Mouse (Mus musculus): Measurements from ENCODE around the gene Pamr1. TPM values are rescaled to one million over a fixed set of nuclear protein-coding genes. Genes with fewer than 3 reads are reported as not detected.

The Pamr1 gene
- total RNA-seq, 4 experiments from 2014 or later: 37.2 to 51.2 (median 39.9) TPM

DNA sequence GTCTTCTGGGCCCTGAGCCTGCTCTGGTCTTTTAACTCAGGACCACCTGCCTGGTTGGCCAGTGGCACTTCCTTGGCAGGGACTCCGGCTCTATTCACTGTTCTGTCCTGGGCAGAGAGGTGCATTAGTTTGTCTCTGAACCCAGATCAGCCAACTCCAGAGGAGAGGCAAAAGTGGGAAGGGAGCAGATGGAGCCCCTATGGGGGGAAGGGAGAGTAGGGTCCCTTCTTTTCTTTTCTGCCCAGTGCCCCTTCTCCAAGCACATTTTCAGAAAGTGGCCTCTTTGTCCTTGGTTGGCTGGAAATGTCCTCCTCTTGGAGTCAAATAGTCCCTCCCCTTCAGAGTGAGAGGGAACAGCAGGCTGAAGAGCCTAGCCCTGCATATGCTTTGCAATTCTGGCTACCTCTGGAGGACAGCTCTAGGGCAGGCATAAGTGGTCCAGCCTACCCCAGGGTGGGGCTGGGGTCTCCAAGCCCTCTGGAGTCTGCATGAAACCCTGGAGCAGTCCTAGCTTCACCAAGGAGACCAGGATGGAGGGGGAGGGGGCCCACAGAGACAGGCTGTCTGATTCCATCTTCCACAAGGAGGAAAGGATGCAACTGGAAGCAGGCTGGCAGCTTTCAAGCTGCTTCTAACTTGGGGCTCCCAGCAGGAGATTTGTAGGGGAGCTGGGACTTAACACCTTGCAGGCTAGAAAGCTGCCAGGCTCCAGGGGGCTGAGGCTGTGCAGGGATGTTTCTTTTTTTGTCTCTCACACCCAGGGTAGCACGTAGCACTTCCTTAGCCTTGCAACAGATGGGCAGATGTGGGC, 49.3 kb downstream of the Pamr1 start:
- peak in 1 of 2 experiments; percentile 92 for DNase-seq (ENCODE audit: low spot score in 2 of 2)

GRCm38 (mm10) chr2:102600516-102600915, 50.7 kb downstream of the Pamr1 start:
- DNase-seq (ENCODE audit: low spot score in 2 of 2): no peak

GRCm38 (mm10) chr2:102610485-102610884, 60.7 kb downstream of the Pamr1 start:
- DNase-seq (ENCODE audit: low spot score in 2 of 2): no peak

- no peak for DNase-seq (ENCODE audit: low spot score in 2 of 2)
Observed at GRCm38 (mm10) chr2:102616637-102617036, 66.8 kb downstream of the Pamr1 start.

DNA sequence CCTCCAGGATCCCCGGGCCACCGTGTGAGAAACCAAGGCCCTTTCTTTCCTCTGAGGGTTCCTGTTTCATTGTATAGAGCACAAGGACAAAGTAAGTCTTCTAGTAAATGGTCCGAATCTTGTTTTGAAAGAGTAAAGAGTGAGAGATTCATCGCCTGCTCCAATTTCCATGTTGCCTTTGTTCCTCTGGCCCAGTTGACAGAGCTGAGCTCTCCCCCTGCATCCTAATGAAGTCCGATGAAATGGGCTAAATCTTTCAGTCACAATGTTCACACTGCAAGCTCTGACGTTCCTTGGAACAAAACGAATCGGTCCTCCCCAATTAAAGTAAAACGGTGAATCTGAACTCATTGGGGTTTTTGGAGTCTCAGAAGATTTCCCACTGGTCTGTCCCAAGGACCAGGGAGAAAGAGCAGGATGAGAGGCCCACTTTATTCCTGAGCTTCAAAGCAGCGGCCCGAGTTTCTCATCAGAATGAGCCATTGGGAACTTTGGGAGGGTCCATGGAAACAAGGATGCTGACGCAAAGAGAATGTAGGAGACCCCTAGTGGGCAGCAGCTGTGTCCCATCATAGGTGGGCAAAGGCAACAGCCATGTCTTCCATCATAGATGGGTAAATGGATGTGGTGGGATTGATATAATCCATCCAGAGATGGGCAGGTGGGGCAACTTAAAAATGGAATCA, 71.1 kb downstream of the Pamr1 start:
- DNase-seq (ENCODE audit: low spot score in 2 of 2): peak in 1 of 2 experiments; percentile 58

DNA sequence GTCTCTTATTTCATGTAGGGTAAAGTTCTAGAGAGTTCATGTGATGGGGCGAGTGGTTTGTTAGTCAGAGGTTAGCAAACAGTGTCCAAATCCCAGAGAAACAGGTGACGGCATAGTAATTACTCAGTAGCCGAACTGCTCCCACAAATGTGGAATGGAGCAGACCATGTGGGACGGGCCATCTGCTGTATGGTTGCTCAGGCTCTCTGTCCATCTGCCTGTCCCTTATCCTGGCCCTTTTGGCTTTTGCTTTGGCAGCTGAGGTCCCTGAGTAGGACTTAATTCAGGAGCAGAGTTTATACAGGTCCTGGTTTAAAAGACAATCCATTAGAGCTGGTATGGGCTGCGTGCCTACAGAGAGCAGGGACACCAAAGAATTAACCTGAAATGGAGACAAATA, 72.4 kb downstream of the Pamr1 start:
- no peak for DNase-seq (ENCODE audit: low spot score in 2 of 2)

DNA sequence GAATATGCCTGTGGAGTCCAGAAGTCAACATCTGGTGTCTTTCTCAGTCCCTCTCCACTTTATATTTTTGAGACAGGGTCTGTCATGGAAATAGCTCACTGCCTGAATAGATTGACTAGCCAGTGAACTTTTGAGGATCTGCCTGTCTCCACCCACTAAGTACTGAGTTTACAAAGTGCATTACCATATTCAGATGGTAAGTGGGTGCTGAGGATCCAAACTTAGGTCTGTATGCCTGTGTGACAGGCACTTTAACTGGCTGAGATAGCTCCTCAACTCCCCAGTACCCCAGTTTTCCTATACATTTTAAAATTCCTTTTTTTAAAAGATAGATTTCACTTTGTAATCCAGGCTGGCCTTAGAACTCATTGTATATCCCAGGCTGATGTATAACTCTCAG, 73.1 kb downstream of the Pamr1 start:
- DNase-seq (ENCODE audit: low spot score in 2 of 2): no peak

DNA sequence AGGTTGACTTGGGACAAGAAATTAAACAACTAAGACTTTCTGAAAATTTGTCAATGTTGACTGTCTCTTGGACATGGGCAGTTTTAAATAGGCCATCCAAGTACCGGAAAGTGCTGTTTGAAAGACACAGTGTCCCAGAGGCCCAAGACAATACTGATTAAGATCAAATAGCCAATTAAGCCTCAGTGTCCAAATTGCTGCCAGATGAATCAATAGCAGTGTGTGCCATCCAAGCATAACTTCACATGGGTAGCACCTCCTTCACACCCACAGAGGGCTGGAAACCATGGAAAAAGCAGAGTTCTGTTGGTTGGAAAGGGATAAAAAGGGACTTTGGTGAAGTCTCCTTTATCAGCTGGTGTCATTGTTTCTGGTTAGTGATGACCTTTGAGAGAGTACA, 74.7 kb downstream of the Pamr1 start:
- no peak for DNase-seq (ENCODE audit: low spot score in 2 of 2)

GRCm38 (mm10) chr2:102632361-102632760, 82.5 kb downstream of the Pamr1 start:
- DNase-seq (ENCODE audit: low spot score in 2 of 2): no peak

GRCm38 (mm10) chr2:102634010-102634409, 84.2 kb downstream of the Pamr1 start:
- no peak for DNase-seq (ENCODE audit: low spot score in 2 of 2)

- no peak for DNase-seq (ENCODE audit: low spot score in 2 of 2)
Observed at GRCm38 (mm10) chr2:102635523-102636060, 85.8 kb downstream of the Pamr1 start.

DNA sequence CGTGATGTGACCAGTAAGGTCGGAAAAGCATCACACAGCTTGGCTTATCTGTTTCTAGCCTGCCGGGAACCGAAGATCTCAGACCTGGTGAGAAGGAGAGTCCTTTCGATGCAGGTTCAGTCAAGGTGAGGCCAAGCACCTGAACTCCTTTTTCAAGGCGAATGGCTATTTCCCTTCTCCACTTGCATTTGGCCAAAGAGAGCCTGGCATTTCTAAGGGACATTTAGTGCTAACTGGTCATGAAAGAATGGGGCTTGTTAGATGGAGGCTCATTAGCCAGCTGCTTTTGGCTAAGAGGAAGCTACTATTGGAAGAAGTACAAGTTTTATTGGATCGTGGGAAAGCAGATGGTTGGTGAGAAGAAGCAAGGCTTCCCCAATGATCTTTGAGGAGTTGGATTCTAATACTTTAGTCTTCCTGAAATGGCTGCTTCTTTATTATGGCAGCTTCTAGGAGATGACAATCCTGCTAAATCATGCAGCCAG, 86.3 kb downstream of the Pamr1 start:
- no peak for DNase-seq (ENCODE audit: low spot score in 2 of 2)

DNA sequence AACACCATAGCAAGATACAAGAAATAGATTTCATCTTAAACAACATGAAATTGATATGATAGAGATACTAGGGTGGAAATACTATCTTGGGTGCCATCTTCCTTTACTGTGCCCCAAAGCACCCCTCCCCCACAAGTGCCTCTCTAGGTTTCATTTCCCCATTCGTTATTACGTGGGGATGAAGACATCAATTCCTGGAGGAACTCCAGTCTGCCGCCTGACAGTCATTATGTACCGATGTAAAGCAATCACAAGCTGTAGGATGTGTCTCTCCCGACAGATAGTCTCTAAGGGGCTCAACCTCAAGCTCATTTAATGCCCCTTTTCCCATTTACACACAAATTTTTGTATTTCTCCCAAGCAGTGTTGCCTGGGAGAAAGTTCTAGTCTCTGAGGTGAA, 88.3 kb downstream of the Pamr1 start:
- DNase-seq (ENCODE audit: low spot score in 2 of 2): no peak

DNA sequence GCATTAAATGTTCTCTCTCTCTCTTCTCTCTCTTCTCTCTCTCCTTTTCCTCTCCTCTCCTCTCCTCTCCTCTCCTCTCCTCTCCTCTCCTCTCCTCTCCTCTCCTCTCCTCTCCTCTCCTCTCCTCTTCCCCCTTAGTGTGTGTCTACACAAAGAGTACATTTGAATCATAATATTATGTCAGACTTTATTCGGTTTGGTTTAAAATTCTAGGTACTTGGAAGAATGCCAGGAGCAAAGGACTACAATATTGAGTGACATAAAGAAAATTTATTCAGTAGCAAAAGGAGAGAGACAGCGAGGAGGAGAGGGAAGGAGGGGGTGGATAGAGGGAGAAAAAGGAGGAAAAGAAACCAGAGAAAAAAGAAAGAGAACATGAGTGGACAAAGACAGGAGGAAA, 88.9 kb downstream of the Pamr1 start:
- no peak for DNase-seq (ENCODE audit: low spot score in 2 of 2)

- DNase-seq (ENCODE audit: low spot score in 2 of 2): peak in 1 of 2 experiments; percentile 79
Observed at GRCm38 (mm10) chr2:102648845-102649500, 99.2 kb downstream of the Pamr1 start.

DNA sequence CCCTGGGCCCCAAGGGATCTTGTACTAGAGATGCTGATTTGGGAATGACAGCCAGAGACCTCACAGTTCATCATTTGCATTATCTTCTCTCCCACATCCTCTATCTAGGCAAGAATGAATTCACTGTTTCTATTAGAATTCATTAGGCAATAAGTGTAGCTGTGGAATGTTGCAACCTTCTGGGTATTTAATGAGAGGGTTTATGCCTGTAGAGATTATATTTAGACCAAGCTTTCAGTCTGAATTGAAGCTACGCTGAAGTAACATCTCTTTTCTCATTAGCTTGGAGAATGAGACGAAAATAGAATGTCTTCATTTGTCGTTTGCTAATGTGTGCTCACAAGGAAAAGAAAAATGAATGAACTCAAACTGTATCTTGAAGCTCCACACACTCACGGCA, 100.5 kb downstream of the Pamr1 start:
- DNase-seq (ENCODE audit: low spot score in 2 of 2): no peak

DNA sequence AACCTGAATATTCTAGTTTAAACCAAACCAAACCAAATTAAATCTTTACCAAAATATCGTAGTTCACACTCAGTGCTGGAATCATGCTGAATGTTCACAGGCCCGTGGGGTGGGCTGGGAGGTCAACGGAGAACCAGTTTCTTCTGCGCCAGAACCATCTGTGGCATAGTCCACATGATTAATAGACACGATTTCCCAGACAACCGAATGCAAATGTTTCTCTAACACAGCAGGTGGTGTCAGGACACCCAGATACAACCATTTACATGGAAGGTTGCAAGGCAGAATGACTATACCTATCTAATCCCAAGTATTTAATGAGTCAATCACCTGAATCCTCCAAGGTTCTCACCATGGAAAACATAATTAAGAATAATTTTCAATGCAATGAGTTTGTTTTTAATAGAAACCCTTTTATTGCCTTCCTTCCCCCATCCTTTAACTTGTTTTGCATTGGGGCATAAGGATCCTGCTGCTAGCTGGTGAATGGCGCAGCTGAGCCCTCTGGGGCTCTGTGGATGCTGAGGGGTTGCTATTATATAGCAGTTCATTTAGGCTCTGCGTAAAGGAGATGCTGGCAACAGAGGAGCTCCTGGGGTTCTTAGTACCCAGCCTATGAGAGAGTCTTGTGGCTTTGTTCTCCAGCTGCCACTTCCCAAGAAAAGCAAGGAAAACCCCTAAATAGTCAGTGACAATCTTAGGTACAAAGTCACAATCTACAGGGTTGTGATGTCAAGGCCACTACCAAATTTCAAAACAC, 106.3 kb downstream of the Pamr1 start:
- no peak for DNase-seq (ENCODE audit: low spot score in 2 of 2)

GRCm38 (mm10) chr2:102657726-102658125, 107.9 kb downstream of the Pamr1 start:
- DNase-seq (ENCODE audit: low spot score in 2 of 2): peak in 1 of 2 experiments; percentile 77

DNA sequence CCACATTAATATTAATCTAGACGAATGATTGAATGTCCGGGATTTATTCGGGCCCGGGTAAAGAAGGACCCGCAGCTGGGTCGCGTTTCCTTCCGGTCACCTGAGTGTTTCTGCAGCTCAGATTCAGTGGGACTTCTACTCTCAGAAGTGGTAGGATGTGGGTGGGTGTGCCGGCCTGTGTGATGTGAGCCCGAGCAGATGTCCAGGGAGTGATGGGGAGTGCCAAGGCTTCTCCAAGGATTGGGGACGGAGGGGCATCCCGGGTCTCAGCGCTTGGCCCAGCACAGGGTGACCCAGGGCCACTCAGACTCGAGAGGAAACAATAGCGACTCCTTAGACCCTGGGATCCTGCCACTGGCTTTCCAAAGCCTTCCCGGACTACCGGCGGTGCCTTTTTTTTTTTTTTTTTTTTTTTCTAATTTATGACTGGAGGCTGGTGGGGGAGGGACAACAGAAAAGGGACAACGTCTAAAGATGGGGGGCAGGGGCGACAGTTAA, 108.4 kb downstream of the Pamr1 start, which contains the start of gene Slc1a2:
Gene Slc1a2 (plus strand): TSS at position 497 of the 498 bp plus-strand sequence.
- DNase-seq (ENCODE audit: low spot score in 2 of 2): peak in 1 of 2 experiments; percentile 85

- DNase-seq (ENCODE audit: low spot score in 2 of 2): peak; percentile 64 to 78
Observed at GRCm38 (mm10) chr2:102658661-102659520, 109.1 kb downstream of the Pamr1 start.
